Mouse (Mus musculus) neural tube, embryonic 14.5 days (tissue): ENCODE measurements around the gene Efcc1. TPM values are rescaled to one million over a fixed set of nuclear protein-coding genes. Genes with fewer than 3 reads are reported as not detected.

Experiments
- ATAC-seq: fragments of 200-750 bp; cut with Nextera tagmentation; 2 replicates; pipeline ENCODE4 v1.8.0; 2017; ENCODE audit warnings: low read depth, mild to moderate bottlenecking, moderate TSS enrichment, moderate library complexity
- H3K27ac ChIP-seq: fragments of 300-500 bp; sonication (generic); 2 replicates; pipeline ENCODE4 v1.5.1; 2014; ENCODE audit warnings: low read depth, mild to moderate bottlenecking, control low read depth, low read length, moderate library complexity, mixed read lengths
- H3K27me3 ChIP-seq: fragments of 300-500 bp; sonication (generic); 2 replicates; pipeline ENCODE4 v1.6.1; 2014; ENCODE audit warnings: low read length; ENCODE audit not compliant: control insufficient read depth, insufficient read depth
- H3K36me3 ChIP-seq: fragments of 300-500 bp; sonication (generic); 2 replicates; pipeline ENCODE4 v1.6.1; 2014; ENCODE audit warnings: low read length, mixed read lengths; ENCODE audit not compliant: control insufficient read depth, insufficient read depth
- H3K4me1 ChIP-seq: fragments of 300-500 bp; sonication (generic); 2 replicates; pipeline ENCODE4 v1.6.1; 2014; ENCODE audit warnings: low read length; ENCODE audit not compliant: control insufficient read depth, insufficient read depth
- H3K4me2 ChIP-seq: fragments of 300-500 bp; sonication (generic); 2 replicates; pipeline ENCODE4 v1.6.1; 2014; ENCODE audit warnings: mild to moderate bottlenecking, low read depth, low read length, control low read depth
- H3K4me3 ChIP-seq: fragments of 300-500 bp; sonication (generic); 2 replicates; pipeline ENCODE4 v1.5.1; 2014; ENCODE audit warnings: low read depth, low read length, control low read depth, mixed read lengths
- H3K9ac ChIP-seq: fragments of 300-500 bp; sonication (generic); replicated peaks from 2 replicates; pipeline ENCODE4 v1.6.1; 2014; ENCODE audit warnings: low read depth, mild to moderate bottlenecking, control low read depth, low read length, mixed read lengths
- H3K9me3 ChIP-seq: fragments of 300-500 bp; sonication (generic); 2 replicates; pipeline ENCODE4 v1.6.1; 2016; ENCODE audit warnings: low read length; ENCODE audit not compliant: control insufficient read depth
- WGBS: fragments of 180-500 bp; shearing (Covaris S2); extraction: QIAGEN DNeasy Blood & Tissue Kit; methylation state at CpG from one replicate; pipeline ENCODE4 v1.1.7; 2014; 5-methylcytosine and 5-hydroxymethylcytosine counted together
- polyA plus RNA-seq: library from polyadenylated mRNA; unstranded; fragments of >200 nt; fragmentation: Nextera tagmentation; extraction: Ambion mirVana; gene quantifications from 2 replicates; pipeline ENCODE4 v1.2.1, GENCODE M21; 2014

The Efcc1 gene
- polyA plus RNA-seq, 1 experiment from 2014 or later = 4.6 TPM

- ATAC-seq = no peak
- no peak overlapping the region for H3K4me2 ChIP-seq
- H3K27me3 ChIP-seq = no peaks in the 10 kb centered on the region
- no peaks in the 10 kb centered on the region for H3K4me1 ChIP-seq
- H3K4me3 ChIP-seq = no peak overlapping the region
- no peak overlapping the region for H3K27ac ChIP-seq
- H3K9me3 ChIP-seq = no peaks in the 10 kb centered on the region
- no peak overlapping the region for H3K9ac ChIP-seq
- H3K36me3 ChIP-seq = no peaks in the 10 kb centered on the region
Measured at GRCm38 (mm10) chr6:87740496-87740895, 9.8 kb downstream of the Efcc1 start.

GRCm38 (mm10) chr6:87741978-87742377, 11.3 kb downstream of the Efcc1 start:
- Histone ChIP-seq H3K4me1 (no peaks in the 10 kb centered on the region), H3K27me3 (no peaks in the 10 kb centered on the region), H3K9me3 (no peaks in the 10 kb centered on the region), H3K4me2 (no peak overlapping the region), H3K36me3 (no peaks in the 10 kb centered on the region), H3K27ac (no peak overlapping the region), H3K4me3 (no peak overlapping the region), H3K9ac (no peak overlapping the region)
- ATAC-seq = no peak
- 91% methylated on average over 8 of the region's 8 CpGs for WGBS

- WGBS = 86% methylated on average over 5 of the region's 5 CpGs
- Histone ChIP-seq H3K36me3 (no peaks in the 10 kb centered on the region), H3K27ac (no peak overlapping the region), H3K4me2 (no peak overlapping the region), H3K27me3 (no peaks in the 10 kb centered on the region), H3K4me3 (no peak overlapping the region), H3K9ac (no peak overlapping the region), H3K9me3 (no peaks in the 10 kb centered on the region), H3K4me1 (no peaks in the 10 kb centered on the region)
- no peak for ATAC-seq
Measured at GRCm38 (mm10) chr6:87742804-87743203, 12.1 kb downstream of the Efcc1 start.

- H3K9me3 ChIP-seq = no peaks in the 10 kb centered on the region
- WGBS = 79% methylated on average over 5 of the region's 5 CpGs
- H3K4me2 ChIP-seq = no peak overlapping the region
- ATAC-seq = no peak
- H3K9ac ChIP-seq = no peak overlapping the region
- no peak overlapping the region for H3K4me3 ChIP-seq
- H3K4me1 ChIP-seq = no peaks in the 10 kb centered on the region
- no peaks in the 10 kb centered on the region for H3K36me3 ChIP-seq
- H3K27me3 ChIP-seq = no peaks in the 10 kb centered on the region
- no peak overlapping the region for H3K27ac ChIP-seq
Measured at GRCm38 (mm10) chr6:87743281-87743680, 12.6 kb downstream of the Efcc1 start.

GRCm38 (mm10) chr6:87744632-87745031, 14.0 kb downstream of the Efcc1 start:
- H3K4me3 ChIP-seq = no peak overlapping the region
- H3K27me3 ChIP-seq = no peaks in the 10 kb centered on the region
- 92% methylated on average over 3 of the region's 3 CpGs for WGBS
- H3K36me3 ChIP-seq = no peaks in the 10 kb centered on the region
- no peak overlapping the region for H3K4me2 ChIP-seq
- H3K27ac ChIP-seq = no peak overlapping the region
- no peak overlapping the region for H3K9ac ChIP-seq
- no peak for ATAC-seq
- no peaks in the 10 kb centered on the region for H3K4me1 ChIP-seq
- no peaks in the 10 kb centered on the region for H3K9me3 ChIP-seq

DNA sequence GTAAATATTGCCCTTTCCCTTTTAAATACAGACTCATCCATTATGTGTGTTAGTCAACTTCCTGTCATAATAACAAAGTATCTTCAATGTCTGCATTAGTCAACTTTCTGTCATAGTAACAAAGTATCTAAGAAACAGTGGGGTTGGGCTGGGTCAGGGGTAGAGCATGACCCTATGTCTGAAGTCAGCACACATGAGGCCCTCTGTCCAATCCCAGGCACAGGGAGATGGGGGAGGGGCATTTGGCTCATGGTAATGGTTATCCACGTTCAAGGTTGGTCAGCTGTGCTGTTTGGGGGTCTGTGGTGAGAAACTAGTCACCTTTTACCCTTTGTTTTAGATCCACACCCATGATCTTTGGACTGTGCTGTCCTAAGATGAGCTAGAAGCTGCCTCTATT, 14.6 kb downstream of the Efcc1 start:
- no peaks in the 10 kb centered on the region for H3K9me3 ChIP-seq
- no peaks in the 10 kb centered on the region for H3K27me3 ChIP-seq
- WGBS = 29% methylated on average over 1 of the region's 1 CpGs
- no peaks in the 10 kb centered on the region for H3K36me3 ChIP-seq
- no peak overlapping the region for H3K27ac ChIP-seq
- no peaks in the 10 kb centered on the region for H3K4me1 ChIP-seq
- no peak for ATAC-seq
- no peak overlapping the region for H3K9ac ChIP-seq
- H3K4me2 ChIP-seq = no peak overlapping the region
- no peak overlapping the region for H3K4me3 ChIP-seq

- Histone ChIP-seq H3K9me3 (no peaks in the 10 kb centered on the region), H3K4me1 (no peaks in the 10 kb centered on the region), H3K4me2 (no peak overlapping the region), H3K27me3 (no peaks in the 10 kb centered on the region), H3K9ac (no peak overlapping the region), H3K27ac (no peak overlapping the region), H3K36me3 (no peaks in the 10 kb centered on the region), H3K4me3 (no peak overlapping the region)
- no peak for ATAC-seq
- WGBS = 67% methylated on average over 3 of the region's 3 CpGs
Measured at GRCm38 (mm10) chr6:87746059-87746458, 15.4 kb downstream of the Efcc1 start.

DNA sequence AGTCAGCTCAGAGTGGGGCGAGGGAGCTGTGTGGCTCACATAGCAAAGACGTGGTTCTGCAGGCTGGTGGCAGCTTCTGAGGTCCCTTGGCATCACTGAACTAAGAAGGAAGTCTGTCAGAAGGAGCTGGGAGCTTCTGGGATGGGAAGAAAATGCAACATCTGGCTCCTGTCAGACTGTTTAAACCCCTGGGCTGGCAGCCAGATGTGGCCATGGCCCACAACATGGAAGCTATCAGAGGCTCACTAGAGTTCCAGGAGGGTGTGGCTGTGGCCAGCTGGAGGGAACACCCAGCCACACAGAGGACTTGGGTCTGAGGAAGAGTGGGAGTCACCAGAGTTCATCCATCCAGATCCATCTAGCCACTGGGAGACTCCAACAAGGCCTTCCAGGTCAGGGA, 16.2 kb downstream of the Efcc1 start:
- Histone ChIP-seq H3K4me2 (no peak overlapping the region), H3K27me3 (no peaks in the 10 kb centered on the region), H3K9ac (no peak overlapping the region), H3K4me3 (no peak overlapping the region), H3K36me3 (no peaks in the 10 kb centered on the region), H3K4me1 (no peaks in the 10 kb centered on the region), H3K9me3 (no peaks in the 10 kb centered on the region), H3K27ac (no peak overlapping the region)
- ATAC-seq = no peak
- 81% methylated on average over 2 of the region's 2 CpGs for WGBS

GRCm38 (mm10) chr6:87748078-87748477, 17.4 kb downstream of the Efcc1 start:
- no peak overlapping the region for H3K4me2 ChIP-seq
- H3K27ac ChIP-seq = no peak overlapping the region
- WGBS = 89% methylated on average over 2 of the region's 2 CpGs

GRCm38 (mm10) chr6:87748531-87748930, 17.9 kb downstream of the Efcc1 start:
- H3K27ac ChIP-seq = no peak overlapping the region
- WGBS = 97% methylated on average over 6 of the region's 6 CpGs
- H3K9me3 ChIP-seq = no peaks in the 10 kb centered on the region
- H3K4me2 ChIP-seq = no peak overlapping the region
- no peaks in the 10 kb centered on the region for H3K36me3 ChIP-seq
- no peaks in the 10 kb centered on the region for H3K27me3 ChIP-seq
- H3K4me1 ChIP-seq = no peaks in the 10 kb centered on the region
- no peak overlapping the region for H3K9ac ChIP-seq
- H3K4me3 ChIP-seq = no peak overlapping the region
- ATAC-seq = no peak

More at GRCm38 (mm10) chr6:87748078-87748477, 17.4 kb downstream of the Efcc1 start:
- Histone ChIP-seq H3K36me3 (no peaks in the 10 kb centered on the region), H3K4me3 (no peak overlapping the region), H3K4me1 (no peaks in the 10 kb centered on the region), H3K9ac (no peak overlapping the region), H3K9me3 (no peaks in the 10 kb centered on the region), H3K27me3 (no peaks in the 10 kb centered on the region)
- no peak for ATAC-seq
